13 mouse cellular contexts compared by ENCODE assay signal in genomic region chr5:150152880-150153281, GRCm38 (mm10). TPM values are rescaled to one million over a fixed set of nuclear protein-coding genes. Genes with fewer than 3 reads are reported as not detected.
A peak's percentile ranks its signal among the peaks of the same experiment; 100 is the strongest.
DNase-seq lines count a peak whose midpoint lies in the region; ATAC-seq and TF ChIP-seq lines count a peak whose summit lies in the region.
"Had no signal": no experiment of that assay in that cellular context is flagged by ENCODE, and none has a peak within 500 bp of the region (broad histone marks: within the 10 kb centered on the region; RNA-seq: fewer than 3 reads in every experiment).

No protein-coding gene starts in this region.

- peak; percentile 19; the same call in 1 of the 2 replicates for TF ChIP-seq CTCF in heart, postnatal 0 days (IDR thresholded peaks at IDR 0.05; ENCODE audit: low read depth)

- H3K4me2 ChIP-seq in heart, postnatal 0 days (ENCODE audit: low read depth, low read length), result no peak overlapping the region
- H3K4me2 ChIP-seq: heart, embryonic 13.5 days had no signal

- 62% methylated on average over 10 of the region's 10 CpGs for WGBS in heart, postnatal 0 days

- peaks cover 48% of the 10 kb centered on the region for H3K4me1 ChIP-seq in heart, postnatal 0 days (ENCODE audit: control insufficient read depth, insufficient read depth)
- peaks cover 13% of the 10 kb centered on the region for H3K4me1 ChIP-seq in brown adipose tissue, adult 24 weeks (ENCODE audit: control insufficient read depth, insufficient read depth, insufficient read length, low read length)

- no peak overlapping the region for H3K4me3 ChIP-seq in heart, postnatal 0 days (ENCODE audit: low read depth, low read length)
- no peak overlapping the region for H3K4me3 ChIP-seq in brown adipose tissue, adult 24 weeks (ENCODE audit: insufficient read depth, low read depth, low read length)
- H3K4me3 ChIP-seq: heart, embryonic 13.5 days had no signal

- no peak overlapping the region for H3K27ac ChIP-seq in heart, postnatal 0 days (ENCODE audit: low read depth)
- peak overlapping the region; percentile 59 for H3K27ac ChIP-seq in brown adipose tissue, adult 24 weeks (replicated peaks; ENCODE audit: low read depth, low read length)
- H3K27ac ChIP-seq: heart, embryonic 13.5 days had no signal

- no peak for TF ChIP-seq EP300 in heart, postnatal 0 days (IDR thresholded peaks at IDR 0.05; ENCODE audit: low read depth)

- H3K9me3 ChIP-seq in heart, postnatal 0 days (replicated peaks; ENCODE audit: control insufficient read depth, low read length), result no peaks in the 10 kb centered on the region
- H3K9me3 ChIP-seq: heart, embryonic 13.5 days had no signal

- intact Hi-C loops in left cerebral cortex, postnatal 4 days (cut with DNase I), result loop anchor here (5.0 kb wide), 1 partner anchor 36 kb away; the partner anchor contains the start of gene Fry
- intact Hi-C loops in left cerebral cortex, postnatal 10 days (cut with DNase I), result loop anchor here (5.0 kb wide), 1 partner anchor 36 kb away; the partner anchor contains the start of gene Fry

- H3K27me3 ChIP-seq in heart, postnatal 0 days (ENCODE audit: control insufficient read depth, insufficient read depth, low read length), result no peaks in the 10 kb centered on the region
- H3K27me3 ChIP-seq: CH12.LX; heart, embryonic 13.5 days; Patski had no signal

- H3K36me3 ChIP-seq in heart, postnatal 0 days (replicated peaks; ENCODE audit: control insufficient read depth, insufficient read depth, low read length), result no peaks in the 10 kb centered on the region
- H3K36me3 ChIP-seq: heart, embryonic 13.5 days had no signal

- DNase-seq in heart, postnatal 0 days (ENCODE audit: low spot score), result no peak
- DNase-seq in heart, postnatal 4 days, result no peak
- peak; percentile 54 for DNase-seq in left cerebral cortex, postnatal 4 days
- no peak for DNase-seq in left cerebral cortex, postnatal 10 days (ENCODE audit: extremely low spot score in 1 of 2, low spot score in 2 of 2)
- DNase-seq in cerebellum, postnatal 14 days, result peak; percentile 68 to 69
- DNase-seq in urinary bladder, postnatal 14 days (ENCODE audit: low spot score), result no peak
- DNase-seq: kidney, postnatal 4 days; lung, postnatal 36 days; thymus, postnatal 4 days had no signal

- H3K9ac ChIP-seq in heart, postnatal 0 days (replicated peaks; ENCODE audit: low read depth, low read length), result no peak overlapping the region

- no peak for ATAC-seq in heart, postnatal 0 days (ENCODE audit: insufficient read depth, low read depth)
- ATAC-seq: Patski had no signal

RNA-seq across cellular contexts. Expression of gene Fry, which starts 34.4 kb away (rescaled TPM):
- 117 and 124 TPM in 2 replicates for total RNA-seq in heart, postnatal 0 days (2014; rRNA removed; ENCODE audit: low replicate concordance)
- polyA plus RNA-seq in heart, postnatal 0 days (2015; fragmentation: Nextera tagmentation; extraction: Ambion mirVana), result 30.3 and 31.8 TPM in 2 replicates
- total RNA-seq in heart, postnatal 4 days (2021), result 100 to 1,000 TPM; 169 to 174 TPM
- total RNA-seq in left cerebral cortex, postnatal 4 days (2021), result 100 to 1,000 TPM; 206 to 207 TPM
- 100 to 1,000 TPM; 201 to 205 TPM for total RNA-seq in left cerebral cortex, postnatal 10 days (2021)
- 39.7 and 41.4 TPM in 2 replicates for polyA plus RNA-seq in brown adipose tissue, adult 24 weeks (2012; ENCODE audit: insufficient read depth, insufficient read length, missing spikeins)

Comparison
In these comparisons a context has a peak if more than half of its experiments do, and no peak if none do; other contexts are left out.
1. DNase-seq: peak in left cerebral cortex, postnatal 4 days (single experiment) and cerebellum, postnatal 14 days (2 of 2); none in heart, postnatal 0 days (single experiment), heart, postnatal 4 days (single experiment), left cerebral cortex, postnatal 10 days (0 of 2) and urinary bladder, postnatal 14 days (single experiment).